Mouse (Mus musculus): ENCODE data around the gene Utp11. TPM values are rescaled to one million over a fixed set of nuclear protein-coding genes. Genes with fewer than 3 reads are reported as not detected.

Gene Utp11
- total RNA-seq, 2 experiments from 2014 or later, result 70.8 to 81.5 TPM

DNA sequence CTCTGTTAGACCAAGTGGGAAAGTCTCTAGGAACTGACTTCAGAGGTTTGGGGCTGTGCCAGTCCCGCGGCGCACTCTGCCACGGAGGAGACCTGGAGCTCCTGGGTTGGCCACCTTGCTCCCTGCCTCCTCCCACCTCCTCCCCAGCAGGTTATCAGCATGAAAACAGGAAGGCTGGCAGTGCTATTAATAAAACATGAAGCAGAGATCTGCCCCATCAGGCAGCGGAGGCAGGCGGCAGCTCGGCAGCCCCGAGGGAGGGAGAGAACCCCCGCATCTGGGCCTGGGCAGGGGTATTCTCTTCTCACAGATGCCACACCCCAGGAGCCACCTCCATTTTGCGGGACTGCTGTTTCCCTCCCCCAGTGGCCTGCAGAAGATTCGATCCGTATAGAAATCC lies 53.7 kb downstream of the Utp11 start:
- ATAC-seq (replicated peaks; ENCODE audit: poor library complexity), result no peak

DNA sequence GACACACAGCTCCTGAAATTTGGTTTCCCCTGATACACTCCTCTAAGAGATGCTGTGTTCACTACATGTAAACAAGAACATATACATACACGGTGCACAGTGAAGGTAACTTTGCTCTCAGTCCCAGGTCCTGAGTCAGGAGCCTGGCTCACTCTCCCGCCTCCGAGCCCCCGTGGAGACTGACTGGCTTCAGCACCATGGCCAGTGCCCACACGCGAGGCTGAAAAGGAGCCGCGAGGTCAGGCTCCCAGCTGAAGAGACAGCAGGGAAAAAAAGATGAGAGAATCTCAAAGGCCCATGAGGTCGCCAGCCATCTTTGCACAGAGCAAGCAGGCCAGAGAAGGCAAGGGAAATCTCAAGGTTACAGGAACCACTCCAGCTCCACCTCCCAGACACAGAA lies 60.1 kb downstream of the Utp11 start:
- peak; percentile 80 for ATAC-seq (replicated peaks; ENCODE audit: poor library complexity)

DNA sequence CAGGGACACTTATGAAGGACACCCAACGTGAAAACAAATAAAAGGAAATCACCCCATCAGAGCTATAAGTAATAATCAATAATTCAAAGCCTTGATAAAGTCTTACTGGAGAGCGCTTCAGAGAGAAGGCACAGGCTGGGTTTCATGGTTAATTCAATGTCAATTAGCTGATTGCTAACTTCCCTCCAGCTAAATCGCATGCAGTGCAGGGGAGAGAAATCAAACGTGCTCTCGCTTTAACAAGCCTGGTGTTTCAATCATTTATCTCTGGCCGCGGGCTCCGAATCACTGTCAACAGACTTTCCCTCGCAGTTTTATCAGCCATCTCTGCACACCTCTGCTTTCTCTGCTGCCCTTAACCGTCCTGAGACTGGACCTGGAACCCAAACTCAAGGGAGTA lies 60.5 kb downstream of the Utp11 start:
- ATAC-seq (replicated peaks; ENCODE audit: poor library complexity), result no peak

DNA sequence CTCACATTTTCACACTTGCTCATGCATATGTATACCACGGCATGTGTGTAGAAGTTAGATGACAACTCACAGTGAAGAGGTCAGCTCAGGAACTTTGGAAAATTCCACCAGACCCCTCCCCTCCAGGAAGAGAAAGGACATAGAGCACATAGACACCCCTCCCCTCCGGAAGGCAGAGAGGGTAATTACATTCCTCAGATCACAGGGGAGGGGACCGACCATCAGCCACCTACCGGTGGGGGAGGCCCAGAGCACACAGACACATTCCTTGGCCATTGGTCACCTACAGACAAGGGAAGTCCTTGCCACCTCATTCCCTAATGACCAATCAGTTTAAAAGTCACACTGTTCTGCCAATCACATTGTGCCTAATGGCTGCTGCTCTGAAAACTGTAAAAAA lies 61.9 kb downstream of the Utp11 start:
- no peak for ATAC-seq (replicated peaks; ENCODE audit: poor library complexity)

Other genes with a start within 250 kb of the Utp11 start
- gene 3100002H09Rik, start 82.8 kb downstream of the Utp11 start, total RNA-seq (2015), result not detected in 2 replicates
- not detected in 2 replicates for gene 3100002H09Rik, start 82.8 kb downstream of the Utp11 start, total RNA-seq (2017)
- 0.05 TPM in 1 of 2 replicates, not detected in the other for gene Pou3f1, start 36.8 kb downstream of the Utp11 start, total RNA-seq (2015)
- not detected in 2 replicates for gene Pou3f1, start 36.8 kb downstream of the Utp11 start, total RNA-seq (2017)
- gene Fhl3, start 7.1 kb upstream of the Utp11 start, total RNA-seq (2015), result 17.1 and 19.3 TPM in 2 replicates
- gene Fhl3, start 7.1 kb upstream of the Utp11 start, total RNA-seq (2017), result 4.9 and 5.3 TPM in 2 replicates
- gene Sf3a3, start 21.2 kb upstream of the Utp11 start, total RNA-seq (2015), result 98.5 and 113 TPM in 2 replicates
- 158 and 175 TPM in 2 replicates for gene Sf3a3, start 21.2 kb upstream of the Utp11 start, total RNA-seq (2017)
- 32.9 and 36.0 TPM in 2 replicates for gene Inpp5b, start 48.2 kb upstream of the Utp11 start, total RNA-seq (2015)
- gene Inpp5b, start 48.2 kb upstream of the Utp11 start, total RNA-seq (2017), result 28.6 and 31.4 TPM in 2 replicates
- 30.0 and 43.0 TPM in 2 replicates for gene Mtf1, start 108.5 kb upstream of the Utp11 start, total RNA-seq (2015)
- 27.8 and 35.8 TPM in 2 replicates for gene Mtf1, start 108.5 kb upstream of the Utp11 start, total RNA-seq (2017)
- gene Yrdc, start 157.1 kb upstream of the Utp11 start, total RNA-seq (2015), result 56.7 and 58.5 TPM in 2 replicates
- gene Yrdc, start 157.1 kb upstream of the Utp11 start, total RNA-seq (2017), result 22.7 and 32.8 TPM in 2 replicates
- 4.4 and 6.7 TPM in 2 replicates for gene 1110065P20Rik, start 157.6 kb upstream of the Utp11 start, total RNA-seq (2015)
- 4.0 and 6.3 TPM in 2 replicates for gene 1110065P20Rik, start 157.6 kb upstream of the Utp11 start, total RNA-seq (2017)
- gene Maneal, start 168.6 kb upstream of the Utp11 start, total RNA-seq (2015), result 0.07 TPM in 1 of 2 replicates, not detected in the other
- gene Maneal, start 168.6 kb upstream of the Utp11 start, total RNA-seq (2017), result 0.14 and 0.17 TPM in 2 replicates
- gene Epha10, start 187.3 kb upstream of the Utp11 start, total RNA-seq (2015), result not detected in 2 replicates
- gene Epha10, start 187.3 kb upstream of the Utp11 start, total RNA-seq (2017), result not detected in 2 replicates
- 4.4 and 6.5 TPM in 2 replicates for gene 9930104L06Rik, start 243.4 kb upstream of the Utp11 start, total RNA-seq (2015)
- gene 9930104L06Rik, start 243.4 kb upstream of the Utp11 start, total RNA-seq (2017), result 7.9 and 9.1 TPM in 2 replicates
- 115 and 125 TPM in 2 replicates for gene Cdca8, start 245.7 kb upstream of the Utp11 start, total RNA-seq (2015)
- gene Cdca8, start 245.7 kb upstream of the Utp11 start, total RNA-seq (2017), result 121 and 137 TPM in 2 replicates

Measured in megakaryocyte progenitor cell, adult 5-6 weeks (primary cell).